Mouse (Mus musculus) inflammation-experienced regulatory T-cells, adult 6 months (primary cell): ENCODE results near the gene Usp48. TPM values are rescaled to one million over a fixed set of nuclear protein-coding genes. Genes with fewer than 3 reads are reported as not detected.
"Not testable (repeated sequence)": the region's sequence is repeated elsewhere in the genome, so short reads cannot be mapped to it uniquely, and the experiment has no call there.

Experiments
- ATAC-seq: one replicate; pipeline ENCODE4 v1.8.0; 2017
- polyA plus RNA-seq, 3 experiments: library from polyadenylated mRNA; unstranded; fragments of 100-300 nt; shearing (Covaris generic); gene quantifications; one replicate each; pipeline ENCODE4 v1.2.1; 2017

The Usp48 gene
- polyA plus RNA-seq, result 10 to 100 TPM; 50.7 to 65.5 (median 59.6) TPM

DNA sequence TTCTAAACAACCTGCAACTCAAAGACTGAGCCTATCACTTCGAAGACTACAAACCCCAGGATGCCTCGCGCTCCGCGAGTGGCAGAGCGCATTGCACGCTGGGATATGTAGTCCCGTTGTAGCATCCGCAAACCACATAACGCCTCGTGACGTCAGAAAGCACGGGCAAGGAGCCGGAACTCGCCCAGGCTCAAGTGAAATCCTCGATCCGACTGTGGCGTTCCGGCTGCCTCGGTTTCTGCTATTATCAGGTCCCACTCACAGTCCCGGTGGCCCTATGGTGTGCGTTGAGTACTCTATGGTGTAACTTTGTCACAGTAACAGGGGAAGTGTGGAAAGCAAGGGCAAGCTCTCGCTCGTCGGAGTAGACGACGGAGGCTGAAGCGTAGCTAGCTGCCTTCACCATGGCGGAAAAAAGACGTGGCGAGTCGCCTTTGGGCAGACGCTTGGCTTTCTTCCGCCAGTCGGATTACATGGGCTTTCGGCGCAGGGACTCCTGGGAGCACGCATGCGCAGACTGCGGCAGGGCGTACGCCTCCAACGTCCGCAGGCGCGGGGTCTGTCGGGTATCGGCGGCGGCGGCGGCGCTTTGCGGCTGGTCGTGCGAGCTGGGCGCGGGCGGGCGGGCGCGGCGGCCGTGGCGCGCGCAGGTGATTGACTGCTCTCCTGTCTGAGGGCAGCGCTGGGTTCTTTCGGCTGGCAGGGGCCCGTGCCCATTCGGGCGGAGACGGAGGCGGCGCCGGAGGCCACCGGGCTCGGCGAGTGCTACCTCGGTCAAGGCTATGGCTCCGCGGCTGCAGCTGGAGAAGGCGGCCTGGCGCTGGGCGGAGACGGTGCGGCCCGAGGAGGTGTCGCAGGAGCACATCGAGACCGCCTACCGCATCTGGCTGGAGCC is at the start of gene Usp48:
Gene Usp48 (plus strand): TSS at position 155 of the 895 bp plus-strand sequence.
- ATAC-seq, result peak; percentile 89

DNA sequence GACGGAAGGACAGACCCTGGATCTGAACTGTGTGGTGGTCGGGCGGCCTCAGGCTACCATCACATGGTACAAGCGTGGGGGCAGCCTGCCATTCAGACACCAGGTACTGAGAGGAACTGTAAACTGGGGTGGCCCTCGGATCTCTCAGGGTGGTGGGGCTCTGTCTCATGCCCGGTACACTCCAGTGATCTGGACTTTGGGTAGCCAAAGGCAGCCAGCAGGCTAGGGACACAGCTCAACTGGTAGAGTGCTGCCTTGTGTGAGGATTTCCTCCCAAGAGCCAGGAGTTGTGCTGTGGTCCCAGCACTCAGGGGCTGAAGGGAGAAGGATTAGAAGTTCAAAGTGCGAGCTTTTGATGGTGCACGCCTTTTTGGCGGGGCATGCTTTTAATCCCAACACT is 48.0 kb upstream of the Usp48 start:
- no peak for ATAC-seq

DNA sequence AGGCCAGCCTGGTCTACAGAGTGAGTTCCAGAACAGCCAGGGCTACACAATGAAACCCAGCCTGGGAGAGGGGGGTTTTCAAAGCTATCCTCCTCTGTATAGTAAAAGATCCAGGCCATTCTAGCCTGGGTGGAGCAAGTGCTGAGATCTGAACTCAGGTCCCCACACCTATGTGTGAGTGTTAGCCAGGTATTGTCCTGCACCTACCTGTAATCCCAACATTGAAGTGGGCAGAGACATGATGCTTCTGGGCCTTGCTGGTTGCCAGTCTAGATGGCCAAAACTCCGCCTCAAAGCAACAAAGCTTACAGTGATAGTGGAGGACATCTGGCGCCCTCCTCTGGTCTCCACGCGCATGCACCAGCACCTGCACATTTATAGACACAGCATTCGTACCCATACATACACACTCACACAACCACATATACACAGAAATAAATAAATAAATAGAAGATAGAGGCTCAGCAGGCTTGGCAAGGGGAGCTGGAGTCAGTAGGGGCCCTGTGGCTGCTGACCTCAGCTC is 47.5 kb upstream of the Usp48 start:
- ATAC-seq, result no peak

DNA sequence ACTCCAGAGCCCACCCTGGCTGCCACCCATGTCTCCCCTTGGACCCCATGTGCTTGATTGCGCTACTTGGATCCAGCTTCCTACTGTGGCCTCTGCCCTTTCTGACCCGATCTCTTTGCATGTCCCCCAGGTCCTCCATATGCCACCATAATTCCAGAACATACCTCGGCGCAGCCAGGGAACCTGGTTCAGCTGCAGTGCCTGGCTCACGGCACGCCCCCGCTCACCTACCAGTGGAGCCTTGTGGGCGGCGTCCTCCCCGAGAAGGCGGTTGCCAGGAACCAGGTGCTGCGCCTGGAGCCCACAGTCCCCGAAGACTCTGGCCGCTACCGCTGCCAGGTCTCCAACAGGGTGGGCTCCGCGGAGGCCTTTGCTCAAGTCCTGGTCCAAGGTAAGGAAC is 40.1 kb upstream of the Usp48 start:
- ATAC-seq, result no peak

DNA sequence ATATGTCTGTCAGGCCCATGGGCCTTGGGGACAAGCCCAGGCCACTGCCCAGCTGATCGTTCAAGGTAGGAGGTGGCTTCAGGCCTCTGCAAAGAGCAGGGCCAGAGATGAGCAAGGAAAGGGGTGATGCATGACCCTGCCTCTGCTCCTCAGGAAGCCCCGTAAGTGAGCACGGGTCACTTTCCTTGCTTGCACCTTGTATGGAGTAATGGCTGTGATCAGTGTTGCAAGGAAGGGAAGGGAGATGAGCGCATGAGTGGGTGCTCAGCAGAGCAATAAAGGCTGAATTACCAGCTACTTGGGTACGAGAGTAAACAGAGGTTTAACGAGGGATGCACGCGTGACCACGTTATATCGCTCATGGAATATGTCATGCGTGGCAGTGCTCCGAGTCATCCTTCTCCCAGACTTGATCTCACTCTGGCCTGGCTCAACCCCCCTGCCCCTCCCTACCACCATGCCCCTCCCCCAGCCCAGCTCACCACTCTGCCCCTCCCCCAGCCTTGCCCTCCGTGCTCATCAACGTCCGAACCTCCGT is 36.8 kb upstream of the Usp48 start:
- no peak for ATAC-seq

DNA sequence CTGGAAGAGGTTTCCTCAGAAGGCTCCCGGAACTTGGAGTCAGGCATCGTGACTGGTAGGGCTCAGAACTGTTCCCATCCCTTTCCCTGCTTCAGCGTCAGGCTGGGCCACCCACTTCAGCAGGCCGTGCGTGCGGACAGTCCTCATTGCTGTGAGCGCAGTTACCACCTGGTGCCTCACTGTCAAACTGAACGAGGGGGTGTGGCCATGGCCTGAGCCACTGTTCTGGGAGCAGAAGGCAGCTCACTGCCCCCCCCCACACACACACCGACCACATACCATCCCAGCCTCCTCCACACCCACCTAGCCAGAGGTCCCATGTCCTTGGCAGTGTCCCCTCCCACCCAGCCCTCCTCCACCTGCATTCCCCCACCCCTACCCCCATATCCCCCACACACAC is 23.7 kb upstream of the Usp48 start:
- ATAC-seq, result no peak

DNA sequence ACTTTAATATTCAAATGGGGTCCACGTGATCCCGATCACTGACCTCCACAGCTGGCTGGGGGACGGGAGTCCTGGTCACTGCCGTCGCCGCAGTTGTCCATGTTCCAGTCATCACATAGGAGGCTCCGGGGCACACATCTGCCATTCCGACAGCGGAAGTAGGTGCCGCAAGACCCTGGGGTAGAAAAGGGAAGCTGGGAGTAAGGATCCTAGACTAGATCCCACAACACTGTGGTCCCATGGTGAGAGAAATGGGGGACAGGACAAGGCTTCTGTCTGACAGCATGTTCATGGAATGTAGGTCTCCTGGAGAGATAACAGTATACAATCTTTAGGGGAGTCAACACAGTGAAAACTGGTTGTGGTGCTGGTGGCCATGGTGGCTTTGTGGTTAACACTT is 19.1 kb upstream of the Usp48 start, which contains the start of gene Ldlrad2:
Gene Ldlrad2 (minus strand): TSS at position 101 of the 400 bp plus-strand sequence.
- ATAC-seq, result no peak

DNA sequence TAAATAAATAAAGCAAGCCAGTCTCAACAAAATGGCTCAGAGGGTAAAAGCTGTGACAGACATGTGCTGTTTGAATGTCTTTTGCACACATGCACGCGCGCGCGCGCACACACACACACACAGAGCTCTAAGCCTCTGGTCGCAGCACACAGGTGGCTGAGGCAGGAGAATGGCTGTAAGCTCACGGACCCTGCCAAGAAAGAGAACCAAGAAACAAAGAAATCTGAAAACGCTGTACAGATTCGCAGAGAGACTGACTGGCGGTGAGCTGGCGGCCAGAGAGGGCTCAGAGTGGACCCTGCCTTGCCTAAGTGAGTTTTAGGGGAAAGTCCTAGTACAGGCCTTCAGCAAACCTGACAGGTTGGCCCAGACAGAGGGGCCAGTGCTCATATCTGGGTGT is 16.1 kb upstream of the Usp48 start:
- ATAC-seq, result no peak

DNA sequence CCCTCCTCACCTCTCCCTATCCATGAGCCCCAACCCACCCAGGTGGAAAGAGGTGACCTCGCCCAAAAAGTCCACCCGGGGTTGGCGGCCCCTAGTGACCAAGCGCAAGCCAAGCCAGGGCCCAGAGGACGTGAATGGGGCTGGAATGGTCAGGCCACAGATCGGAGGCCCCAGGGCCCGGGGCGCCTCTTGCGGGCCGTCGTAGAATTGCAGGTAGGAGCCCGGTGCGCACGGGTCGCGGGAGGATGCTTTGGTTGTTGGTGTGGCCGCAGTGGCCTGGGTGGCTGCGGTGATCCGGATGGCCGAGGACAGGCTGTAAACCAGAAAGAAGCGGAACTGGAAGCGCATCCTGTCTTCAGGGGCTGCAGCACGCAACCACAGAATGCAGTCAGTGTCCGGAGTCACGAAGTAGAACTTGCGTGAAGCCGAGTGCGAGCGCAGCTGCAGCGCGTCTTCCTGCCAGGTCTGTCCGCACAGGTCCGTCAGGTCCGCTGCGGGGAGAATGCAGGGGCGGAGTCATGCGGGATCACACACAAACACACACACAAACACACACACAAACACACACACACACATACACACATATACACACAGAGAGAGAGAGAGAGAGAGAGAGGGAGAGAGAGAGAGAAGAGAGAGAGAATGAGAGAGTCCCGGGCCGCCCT is 15.2 kb upstream of the Usp48 start:
- ATAC-seq, result no peak

DNA sequence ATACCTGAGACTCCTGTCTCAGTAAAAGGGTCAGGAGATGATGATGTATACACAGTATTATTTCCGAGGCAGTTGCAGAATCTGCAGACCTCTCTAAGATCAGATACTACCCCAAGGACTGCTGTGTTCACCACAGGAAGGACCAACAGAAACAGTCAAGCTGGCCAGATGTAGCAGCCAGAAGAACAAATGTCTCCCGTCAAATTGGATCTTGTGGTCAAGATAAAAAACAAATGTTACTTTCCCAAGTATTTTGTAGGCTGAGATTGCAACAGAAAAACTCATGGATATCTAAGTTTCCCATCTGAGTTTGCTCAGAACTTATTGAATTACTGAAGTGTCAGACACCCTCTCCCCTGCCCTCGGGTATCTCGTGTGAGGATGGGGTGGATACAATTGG is 13.8 kb upstream of the Usp48 start:
- no peak for ATAC-seq

DNA sequence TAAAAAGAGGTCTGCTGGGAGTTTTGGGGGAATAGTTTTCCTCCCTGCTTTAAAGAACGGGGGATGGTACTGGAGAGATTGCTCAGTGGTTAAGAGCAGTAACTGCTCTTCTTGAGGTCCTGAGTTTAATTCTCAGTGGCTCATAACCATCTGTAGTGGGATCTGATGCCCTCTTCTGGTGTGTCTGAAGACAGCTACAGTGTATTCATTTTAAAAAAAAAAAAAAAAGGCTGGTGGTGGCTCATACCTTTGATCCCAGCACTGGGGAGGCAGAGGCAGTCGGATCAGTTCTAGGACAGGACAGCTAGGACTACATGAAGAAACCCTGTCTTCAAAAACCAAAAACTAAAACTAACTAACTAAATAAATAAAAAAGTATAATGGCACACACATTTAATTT is 13.3 kb upstream of the Usp48 start:
- no peak for ATAC-seq

DNA sequence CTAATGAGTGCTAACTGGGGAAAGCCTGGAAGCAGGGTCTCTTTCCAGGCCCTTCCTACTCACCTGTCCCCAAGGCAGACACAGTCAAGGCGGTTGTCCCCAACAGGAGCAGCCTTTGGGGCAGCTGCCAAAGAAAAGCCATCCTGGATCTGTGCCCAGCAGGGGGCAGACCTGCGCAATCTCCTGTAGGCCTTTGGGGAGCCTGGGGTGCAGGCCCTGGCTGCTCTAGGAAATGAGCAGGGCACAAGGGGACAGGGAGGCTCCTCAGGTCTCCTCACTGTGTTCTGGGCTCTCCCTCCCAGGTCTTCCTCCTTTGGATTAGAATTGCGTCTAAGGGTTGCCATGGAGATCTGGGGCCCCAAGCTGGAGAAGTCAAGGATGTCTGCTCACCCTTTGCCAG is 11.7 kb upstream of the Usp48 start:
- ATAC-seq, result no peak

DNA sequence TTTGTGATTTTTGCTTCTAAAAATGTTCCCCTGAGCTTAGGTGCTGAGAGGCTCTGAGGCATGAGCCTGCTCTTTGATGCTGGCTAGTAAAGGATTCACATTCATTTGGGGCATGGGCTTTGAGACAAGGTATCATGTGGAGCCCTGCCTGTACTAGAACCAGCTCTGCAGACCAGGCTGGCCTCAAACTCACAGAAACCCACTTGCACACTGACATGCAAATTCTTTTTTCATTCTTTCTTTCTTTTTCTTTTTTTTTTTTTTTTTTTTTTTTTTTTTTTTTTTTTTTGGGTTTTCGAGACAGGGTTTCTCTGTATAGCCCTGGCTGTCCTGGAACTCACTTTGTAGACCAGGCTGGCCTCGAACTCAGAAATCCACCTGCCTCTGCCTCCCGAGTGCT is 4.5 kb upstream of the Usp48 start:
- ATAC-seq, result not testable (repeated sequence)

DNA sequence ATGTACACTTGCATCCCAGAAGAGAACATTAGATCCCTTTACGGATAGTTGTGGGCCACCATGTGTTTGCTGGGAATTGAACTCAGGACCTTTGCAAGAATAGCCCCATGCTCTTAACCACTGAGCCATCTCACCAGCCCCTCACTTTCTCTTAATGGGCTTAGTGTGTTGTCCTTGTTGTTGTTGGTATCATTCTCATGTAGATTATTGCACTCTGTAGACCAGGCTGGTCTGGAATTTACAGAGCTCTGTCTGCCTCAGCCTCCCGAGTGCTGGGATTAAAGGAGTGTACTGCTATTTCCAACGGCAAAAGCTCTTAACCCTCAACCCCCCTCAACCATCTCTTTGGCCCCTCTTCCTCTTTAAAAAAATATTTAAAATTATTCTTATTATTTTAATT is 4.0 kb upstream of the Usp48 start:
- ATAC-seq, result no peak

DNA sequence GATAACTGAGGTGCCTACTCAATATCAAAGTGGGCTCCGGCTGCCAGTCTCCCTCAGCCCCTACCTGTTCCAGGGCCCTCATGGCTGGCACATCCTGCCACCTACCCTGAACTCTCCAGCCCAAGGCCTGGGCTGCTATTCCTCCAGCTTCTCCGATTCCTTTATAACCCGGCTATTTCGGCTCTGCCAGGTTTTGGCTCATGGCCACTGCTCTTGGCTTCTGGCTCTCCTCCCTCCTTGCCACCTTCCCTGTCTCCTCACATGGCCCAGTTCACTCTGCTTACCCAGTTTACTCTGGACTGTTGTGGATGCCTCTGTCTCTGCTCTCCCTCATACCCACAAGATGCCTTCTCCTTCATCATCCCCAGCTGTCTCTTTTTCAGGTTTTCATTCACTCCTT is 2.6 kb upstream of the Usp48 start:
- ATAC-seq, result no peak

DNA sequence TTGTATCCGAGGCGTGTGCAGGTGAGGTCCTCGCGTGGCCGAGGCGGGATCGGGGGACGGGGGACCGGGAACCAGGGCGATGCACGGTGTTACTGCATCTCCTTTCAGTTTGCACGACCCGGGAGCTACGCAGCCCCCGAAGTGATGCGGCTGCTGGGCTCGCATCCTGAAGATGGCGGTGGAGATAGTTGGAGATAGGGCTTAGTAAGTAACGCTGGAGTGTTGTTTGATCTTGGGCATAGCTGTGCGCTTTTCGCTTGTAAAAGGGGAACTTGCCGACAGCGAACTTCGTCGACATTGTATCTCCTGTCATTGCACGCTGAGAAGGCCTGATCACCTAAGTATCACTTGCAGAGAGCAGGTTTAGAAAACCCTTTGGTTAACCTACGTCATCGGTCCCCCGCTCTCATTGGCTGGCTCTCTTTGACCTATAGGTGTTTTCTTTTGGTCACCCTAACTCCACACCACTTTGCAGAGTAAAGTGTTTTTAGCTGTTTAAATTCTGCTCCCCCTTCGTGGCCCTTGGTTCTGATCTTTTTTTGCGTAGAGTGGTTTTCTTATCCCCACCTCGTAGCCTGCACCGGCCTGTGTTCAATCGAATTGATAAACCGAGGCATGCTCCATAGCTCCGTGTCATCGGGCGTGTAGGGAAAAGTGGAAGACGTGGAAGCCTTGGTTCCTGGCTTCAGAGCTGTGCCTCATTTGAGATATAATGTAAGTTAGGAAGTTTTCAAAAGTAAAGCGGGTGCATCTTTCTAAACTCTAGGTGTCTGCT is 1.1 kb downstream of the Usp48 start:
- ATAC-seq, result peak; percentile 36

DNA sequence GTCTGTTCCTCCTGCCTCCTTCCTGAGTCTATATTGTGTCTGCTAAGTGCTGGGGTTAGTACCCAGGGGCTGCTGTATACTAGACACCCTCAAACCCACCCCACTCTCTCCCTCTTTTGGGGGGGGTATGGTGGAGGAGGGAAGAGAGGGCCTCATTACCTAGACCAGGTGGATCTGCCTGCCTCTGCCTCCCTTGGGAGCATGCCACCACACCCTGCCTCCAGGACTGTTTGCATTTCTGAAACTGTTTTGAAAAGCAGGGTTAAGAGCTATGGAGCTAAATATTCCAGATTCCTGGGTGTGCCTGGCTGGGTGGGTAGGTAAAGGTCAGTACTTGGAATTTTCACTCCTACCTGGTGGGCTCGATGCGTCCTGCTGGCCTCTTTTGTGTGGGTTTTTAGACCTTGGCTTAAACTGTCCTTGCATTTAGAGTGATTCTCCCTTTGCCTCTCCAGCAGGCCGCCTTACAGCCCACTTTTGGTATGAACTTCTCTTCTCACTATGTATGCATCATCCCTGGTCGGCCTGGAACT is 3.6 kb downstream of the Usp48 start:
- no peak for ATAC-seq

DNA sequence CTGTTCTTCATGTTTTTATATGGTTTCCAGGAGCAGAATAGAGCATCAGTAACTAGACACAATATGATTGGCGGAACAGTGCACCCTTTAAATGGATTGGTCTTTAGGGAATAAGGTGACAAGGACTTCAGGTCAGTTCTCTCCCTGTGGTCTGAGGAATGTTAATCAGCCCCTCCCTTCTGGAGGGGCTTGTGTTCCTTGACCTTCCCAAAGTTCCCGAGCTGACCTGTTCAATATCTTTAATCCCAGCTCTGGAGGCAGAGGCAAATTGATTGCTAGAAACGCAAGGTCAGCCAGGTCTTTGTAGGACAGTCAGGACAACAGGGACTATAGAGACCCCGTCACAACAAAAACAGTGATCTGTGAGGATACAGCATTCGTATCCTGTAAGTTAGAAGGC is 5.0 kb downstream of the Usp48 start:
- ATAC-seq, result no peak

DNA sequence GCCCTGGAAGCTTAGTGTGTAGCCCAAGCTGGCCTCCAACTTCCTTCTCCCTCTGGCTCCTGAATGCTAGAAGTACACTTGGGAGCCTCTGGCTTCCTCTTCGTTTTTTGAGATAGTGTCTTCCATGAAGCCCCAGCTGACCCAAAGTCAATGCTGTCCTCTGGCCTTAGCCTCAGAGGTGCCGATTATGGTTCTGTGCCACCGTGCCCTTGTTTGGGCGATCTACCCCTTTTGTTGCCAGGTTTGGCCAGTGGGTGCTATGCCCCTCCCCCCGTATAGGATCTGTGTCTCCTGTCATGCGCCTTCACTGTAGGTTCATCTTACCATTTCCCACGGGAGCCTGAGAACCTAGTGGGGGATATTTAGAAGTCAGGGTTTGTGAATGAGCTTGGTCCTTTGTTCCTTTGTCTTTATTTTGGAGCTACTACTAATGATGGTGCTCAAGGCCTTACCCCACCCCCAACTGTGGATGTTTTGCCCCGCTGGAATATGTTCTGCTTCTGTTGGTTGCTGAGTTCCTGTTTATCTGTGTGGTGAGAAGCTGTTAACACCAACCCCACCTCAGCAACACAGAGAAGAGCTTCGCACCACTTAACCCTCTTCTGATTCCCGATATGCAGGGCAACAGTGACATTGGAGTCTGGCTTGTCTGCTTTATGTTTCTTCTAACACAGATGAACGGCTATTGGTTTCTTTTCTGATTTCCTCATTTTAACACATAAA is 10.1 kb downstream of the Usp48 start:
- no peak for ATAC-seq

DNA sequence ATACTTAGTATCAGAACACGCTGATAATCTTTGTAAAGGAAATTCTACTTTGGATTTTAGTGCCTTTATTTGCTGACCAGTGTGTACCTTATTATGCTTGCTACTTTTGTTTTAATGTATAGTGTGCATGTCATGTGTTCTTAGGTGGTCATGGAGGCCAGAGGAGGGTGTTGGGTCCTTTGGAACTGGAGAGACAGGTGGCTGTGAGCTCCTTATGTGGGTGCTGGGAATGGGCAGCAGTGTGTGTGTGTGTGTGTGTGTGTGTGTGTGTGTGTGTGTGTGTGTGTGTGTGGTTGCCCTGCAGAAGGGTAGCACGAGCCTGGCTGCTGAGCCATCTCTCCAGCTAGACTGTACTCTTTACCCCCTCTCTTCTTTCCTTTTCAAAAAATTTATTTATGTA is 13.5 kb downstream of the Usp48 start:
- ATAC-seq, result no peak

DNA sequence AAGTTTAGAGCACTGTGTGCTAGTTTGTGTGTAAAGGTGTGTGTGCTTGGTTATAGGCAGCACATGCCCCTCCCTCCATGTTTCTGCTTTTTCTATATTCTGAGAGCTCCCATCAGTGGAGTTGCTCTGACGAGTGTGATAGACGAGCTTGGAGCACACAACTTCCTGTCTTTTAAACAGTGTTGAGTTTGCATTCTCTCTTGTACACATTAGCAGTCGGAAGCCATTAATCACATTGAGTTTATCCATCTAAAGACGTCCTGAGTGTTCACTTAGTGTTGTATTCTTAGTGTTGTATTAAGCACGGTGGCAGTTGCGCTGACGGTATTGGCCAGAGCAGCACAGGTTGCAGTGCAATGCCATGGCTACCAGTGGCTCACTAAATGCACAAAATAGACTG is 15.7 kb downstream of the Usp48 start:
- peak; percentile 40 for ATAC-seq

DNA sequence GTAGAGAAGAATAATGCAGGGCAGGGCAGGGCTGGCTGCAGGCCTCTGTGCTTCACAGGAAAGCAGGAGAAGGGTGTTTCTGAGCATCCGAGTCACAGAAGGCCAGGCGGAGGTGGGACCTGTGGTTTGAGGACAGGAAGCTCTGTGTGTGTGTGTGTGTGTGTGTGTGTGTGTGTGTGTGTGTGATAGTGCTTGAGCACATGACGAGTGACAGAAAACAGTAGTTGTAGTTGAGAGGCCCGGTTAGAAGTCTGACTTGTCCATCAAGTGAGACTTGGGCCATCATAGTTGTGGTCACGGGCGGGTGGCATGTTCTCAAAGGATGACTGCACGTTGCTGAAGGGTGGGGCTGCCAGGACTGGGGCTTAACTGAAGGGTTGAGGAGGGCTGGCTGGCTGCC is 16.1 kb downstream of the Usp48 start:
- peak; percentile 85 for ATAC-seq
